Mouse (Mus musculus) hindbrain, embryonic 12.5 days (tissue): ENCODE measurements around the gene Wdr4. TPM values are rescaled to one million over a fixed set of nuclear protein-coding genes. Genes with fewer than 3 reads are reported as not detected.
"Not testable (repeated sequence)": the region's sequence is repeated elsewhere in the genome, so short reads cannot be mapped to it uniquely, and the experiment has no call there.

ENCODE experiments used
- ATAC-seq: fragments of 200-750 bp; cut with Nextera tagmentation; 2 replicates; pipeline ENCODE4 v1.8.0; 2017; ENCODE audit warnings: moderate TSS enrichment; ENCODE audit not compliant: low FRiP score
- H3K27ac ChIP-seq: fragments of 300-500 bp; sonication (generic); 2 replicates; pipeline ENCODE4 v1.5.1; 2016; ENCODE audit warnings: mild to moderate bottlenecking
- H3K27me3 ChIP-seq: fragments of 300-500 bp; sonication (generic); 2 replicates; pipeline ENCODE4 v1.6.1; 2016; ENCODE audit warnings: mild to moderate bottlenecking
- H3K36me3 ChIP-seq: fragments of 300-500 bp; sonication (generic); 2 replicates; pipeline ENCODE4 v1.6.1; 2016; ENCODE audit warnings: mild to moderate bottlenecking
- H3K4me1 ChIP-seq: fragments of 300-500 bp; sonication (generic); 2 replicates; pipeline ENCODE4 v1.6.1; 2016
- H3K4me2 ChIP-seq: fragments of 300-500 bp; sonication (generic); replicated peaks from 2 replicates; pipeline ENCODE4 v1.6.1; 2016; ENCODE audit warnings: mild to moderate bottlenecking
- H3K4me3 ChIP-seq: fragments of 300-500 bp; sonication (generic); 2 replicates; pipeline ENCODE4 v1.5.1; 2016; ENCODE audit warnings: mild to moderate bottlenecking
- H3K9ac ChIP-seq: fragments of 300-500 bp; sonication (generic); 2 replicates; pipeline ENCODE4 v1.6.1; 2016; ENCODE audit warnings: mild to moderate bottlenecking, moderate library complexity
- H3K9me3 ChIP-seq: fragments of 300-500 bp; sonication (generic); replicated peaks from 2 replicates; pipeline ENCODE4 v1.6.1; 2016; ENCODE audit warnings: mild to moderate bottlenecking
- WGBS: fragments of 180-500 bp; shearing (Covaris S2); methylation state at CpG from one replicate; pipeline ENCODE4 v1.1.7; 2016; 5-methylcytosine and 5-hydroxymethylcytosine counted together
- polyA plus RNA-seq: library from polyadenylated mRNA; unstranded; fragments of >200 nt; fragmentation: Nextera tagmentation; extraction: Ambion mirVana; gene quantifications from 2 replicates; pipeline ENCODE4 v1.2.1, GENCODE M21; 2016

The Wdr4 gene
- polyA plus RNA-seq, 1 experiment from 2014 or later = 39.0 TPM

GRCm38 (mm10) chr17:31552601-31553000, 32.8 kb upstream of the Wdr4 start:
- not testable (repeated sequence) for H3K9me3 ChIP-seq, H3K4me2 ChIP-seq, H3K27me3 ChIP-seq, H3K9ac ChIP-seq, H3K4me3 ChIP-seq, H3K36me3 ChIP-seq, H3K27ac ChIP-seq, H3K4me1 ChIP-seq, ATAC-seq
- WGBS = 96% methylated on average over 23 of the region's 23 CpGs

GRCm38 (mm10) chr17:31549389-31549788, 29.6 kb upstream of the Wdr4 start:
- Histone ChIP-seq H3K4me1 (no peaks in the 10 kb centered on the region), H3K4me2 (no peak overlapping the region), H3K4me3 (no peak overlapping the region), H3K9me3 (no peaks in the 10 kb centered on the region), H3K36me3 (no peaks in the 10 kb centered on the region), H3K27me3 (no peaks in the 10 kb centered on the region), H3K9ac (no peak overlapping the region), H3K27ac (no peak overlapping the region)
- no peak for ATAC-seq
- 50% methylated on average over 8 of the region's 8 CpGs for WGBS

GRCm38 (mm10) chr17:31547974-31548373, 28.2 kb upstream of the Wdr4 start:
- 64% methylated on average over 3 of the region's 3 CpGs for WGBS

GRCm38 (mm10) chr17:31546444-31547196, 26.8 kb upstream of the Wdr4 start:
- no peak overlapping the region for H3K4me3 ChIP-seq
- WGBS = 90% methylated on average over 9 of the region's 9 CpGs
- peaks cover 14% of the 10 kb centered on the region for H3K4me1 ChIP-seq
- H3K4me2 ChIP-seq = no peak overlapping the region
- no peaks in the 10 kb centered on the region for H3K9me3 ChIP-seq
- H3K36me3 ChIP-seq = no peaks in the 10 kb centered on the region
- no peaks in the 10 kb centered on the region for H3K27me3 ChIP-seq
- H3K27ac ChIP-seq = no peak overlapping the region
- no peak for ATAC-seq
- no peak overlapping the region for H3K9ac ChIP-seq

More at GRCm38 (mm10) chr17:31547974-31548373, 28.2 kb upstream of the Wdr4 start:
- Histone ChIP-seq H3K9ac (no peak overlapping the region), H3K27me3 (no peaks in the 10 kb centered on the region), H3K4me3 (no peak overlapping the region), H3K4me2 (no peak overlapping the region), H3K27ac (no peak overlapping the region), H3K4me1 (peaks cover 7% of the 10 kb centered on the region; the same call in 1 of the 2 replicates), H3K36me3 (no peaks in the 10 kb centered on the region), H3K9me3 (no peaks in the 10 kb centered on the region)
- no peak for ATAC-seq

- Histone ChIP-seq H3K4me1 (peaks cover 24% of the 10 kb centered on the region), H3K36me3 (no peaks in the 10 kb centered on the region), H3K27me3 (no peaks in the 10 kb centered on the region), H3K4me2 (no peak overlapping the region), H3K9me3 (no peaks in the 10 kb centered on the region), H3K27ac (0 out of 2 replicates have a peak overlapping the region, but pooled peaks have one; percentile 13), H3K4me3 (no peak overlapping the region), H3K9ac (no peak overlapping the region)
- ATAC-seq = no peak
- 25% methylated on average over 6 of the region's 6 CpGs for WGBS
Observed at GRCm38 (mm10) chr17:31543574-31543973, 23.8 kb upstream of the Wdr4 start.

- no peaks in the 10 kb centered on the region for H3K9me3 ChIP-seq
- no peak overlapping the region for H3K4me3 ChIP-seq
- H3K4me2 ChIP-seq = no peak overlapping the region
- ATAC-seq = no peak
- 18% methylated on average over 6 of the region's 6 CpGs for WGBS
- H3K27ac ChIP-seq = peak overlapping the region; percentile 76
- H3K4me1 ChIP-seq = peaks cover 24% of the 10 kb centered on the region
- H3K36me3 ChIP-seq = no peaks in the 10 kb centered on the region
- no peaks in the 10 kb centered on the region for H3K27me3 ChIP-seq
- no peak overlapping the region for H3K9ac ChIP-seq
Observed at GRCm38 (mm10) chr17:31541460-31541831, 21.7 kb upstream of the Wdr4 start.

- Histone ChIP-seq H3K4me3 (no peak overlapping the region), H3K36me3 (no peaks in the 10 kb centered on the region), H3K4me1 (peaks cover 26% of the 10 kb centered on the region), H3K27me3 (no peaks in the 10 kb centered on the region), H3K4me2 (no peak overlapping the region), H3K9me3 (no peaks in the 10 kb centered on the region), H3K27ac (peak overlapping the region; percentile 76), H3K9ac (no peak overlapping the region)
- 36% methylated on average over 4 of the region's 4 CpGs for WGBS
- ATAC-seq = no peak
Observed at GRCm38 (mm10) chr17:31540809-31541459, 21.2 kb upstream of the Wdr4 start.

- H3K27me3 ChIP-seq = no peaks in the 10 kb centered on the region
- WGBS = 63% methylated on average over 3 of the region's 3 CpGs
- ATAC-seq = no peak
- no peak overlapping the region for H3K4me2 ChIP-seq
- peaks cover 34% of the 10 kb centered on the region for H3K4me1 ChIP-seq
- H3K4me3 ChIP-seq = no peak overlapping the region
- H3K27ac ChIP-seq = peak overlapping the region; percentile 76; the same call in 1 of the 2 replicates
- H3K9me3 ChIP-seq = no peaks in the 10 kb centered on the region
- no peak overlapping the region for H3K9ac ChIP-seq
- no peaks in the 10 kb centered on the region for H3K36me3 ChIP-seq
Observed at GRCm38 (mm10) chr17:31540101-31540500, 20.3 kb upstream of the Wdr4 start.

GRCm38 (mm10) chr17:31535871-31536629, 16.3 kb upstream of the Wdr4 start:
- Histone ChIP-seq H3K4me3 (no peak overlapping the region), H3K9me3 (no peaks in the 10 kb centered on the region), H3K4me1 (peaks cover 19% of the 10 kb centered on the region), H3K9ac (no peak overlapping the region), H3K27ac (peak overlapping the region; percentile 90), H3K27me3 (no peaks in the 10 kb centered on the region), H3K36me3 (peaks cover 7% of the 10 kb centered on the region), H3K4me2 (peak overlapping the region; percentile 7; the same call in 1 of the 2 replicates)
- peak; percentile 86 for ATAC-seq
- 24% methylated on average over 8 of the region's 8 CpGs for WGBS

- WGBS = 79% methylated on average over 4 of the region's 4 CpGs
- Histone ChIP-seq H3K4me1 (peaks cover 15% of the 10 kb centered on the region), H3K4me3 (no peak overlapping the region), H3K4me2 (peak overlapping the region; percentile 7; the same call in 1 of the 2 replicates), H3K27ac (peak overlapping the region; percentile 90), H3K36me3 (peaks cover 12% of the 10 kb centered on the region), H3K27me3 (no peaks in the 10 kb centered on the region), H3K9me3 (no peaks in the 10 kb centered on the region), H3K9ac (no peak overlapping the region)
- peak; percentile 52 for ATAC-seq
Observed at GRCm38 (mm10) chr17:31535358-31535757, 15.6 kb upstream of the Wdr4 start.

GRCm38 (mm10) chr17:31532331-31532730, 12.6 kb upstream of the Wdr4 start:
- WGBS = 94% methylated on average over 4 of the region's 4 CpGs
- H3K27ac ChIP-seq, ATAC-seq, H3K4me3 ChIP-seq, H3K27me3 ChIP-seq, H3K4me2 ChIP-seq, H3K9ac ChIP-seq, H3K9me3 ChIP-seq: not testable (repeated sequence)
- Histone ChIP-seq H3K36me3 (peaks cover 29% of the 10 kb centered on the region), H3K4me1 (peaks cover 18% of the 10 kb centered on the region)

- WGBS = 89% methylated on average over 14 of the region's 14 CpGs
- H3K4me3 ChIP-seq = no peak overlapping the region
- no peaks in the 10 kb centered on the region for H3K27me3 ChIP-seq
- no peaks in the 10 kb centered on the region for H3K9me3 ChIP-seq
- no peak overlapping the region for H3K4me2 ChIP-seq
- H3K27ac ChIP-seq = no peak overlapping the region
- peaks cover 37% of the 10 kb centered on the region for H3K36me3 ChIP-seq
- peaks cover 18% of the 10 kb centered on the region for H3K4me1 ChIP-seq
- ATAC-seq = no peak
- H3K9ac ChIP-seq = no peak overlapping the region
Observed at GRCm38 (mm10) chr17:31531441-31532158, 11.8 kb upstream of the Wdr4 start.
